Mouse (Mus musculus): Measurements from ENCODE around the gene Pde4d.

Gene Pde4d

DNA sequence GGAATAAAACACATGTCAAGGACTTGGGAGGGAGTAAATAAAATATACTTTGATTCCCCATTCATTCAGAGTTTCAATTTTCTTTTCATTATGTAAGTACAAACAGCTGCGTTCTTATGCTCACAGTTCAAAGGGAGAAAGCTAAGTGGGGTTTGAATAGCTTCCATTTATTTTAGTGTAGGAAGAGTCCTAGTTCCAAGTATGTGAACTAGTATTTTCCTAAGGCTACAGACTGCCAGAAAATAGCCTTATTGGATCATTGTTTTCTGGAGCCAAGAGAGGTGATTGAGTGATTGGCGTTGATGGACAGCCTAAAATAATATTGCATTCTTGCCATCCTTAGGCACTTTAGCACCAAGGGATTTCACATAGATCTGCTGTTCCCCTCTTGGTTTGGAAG is 41.1 kb downstream of the Pde4d start:
- DNase-seq (ENCODE audit: low read depth): no peak

GRCm38 (mm10) chr13:108492886-108493285 is 43.1 kb downstream of the Pde4d start:
- DNase-seq (ENCODE audit: low read depth): no peak

- DNase-seq (ENCODE audit: low read depth): no peak
Observed at GRCm38 (mm10) chr13:108494365-108494764, 44.6 kb downstream of the Pde4d start.

DNA sequence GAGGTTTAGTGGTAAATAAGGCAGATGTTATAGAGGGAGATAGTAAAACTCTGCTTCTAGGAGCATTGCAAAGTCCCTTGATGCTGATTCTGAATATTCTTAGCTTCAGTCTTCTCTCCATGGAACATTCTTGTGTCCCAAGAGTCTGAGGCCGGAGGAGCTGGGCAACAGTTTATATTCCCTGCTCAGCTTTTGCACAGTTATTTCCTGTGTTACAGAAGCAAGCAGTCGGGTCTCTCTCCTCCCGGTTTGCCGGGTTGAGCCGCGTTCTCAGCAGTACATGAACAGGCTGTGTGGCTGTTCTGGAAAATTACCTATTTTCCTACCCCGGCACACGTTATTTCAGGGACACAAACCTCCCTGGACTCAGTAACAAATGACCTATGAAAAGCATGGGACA is 48.0 kb downstream of the Pde4d start:
- no peak for DNase-seq (ENCODE audit: low read depth)

DNA sequence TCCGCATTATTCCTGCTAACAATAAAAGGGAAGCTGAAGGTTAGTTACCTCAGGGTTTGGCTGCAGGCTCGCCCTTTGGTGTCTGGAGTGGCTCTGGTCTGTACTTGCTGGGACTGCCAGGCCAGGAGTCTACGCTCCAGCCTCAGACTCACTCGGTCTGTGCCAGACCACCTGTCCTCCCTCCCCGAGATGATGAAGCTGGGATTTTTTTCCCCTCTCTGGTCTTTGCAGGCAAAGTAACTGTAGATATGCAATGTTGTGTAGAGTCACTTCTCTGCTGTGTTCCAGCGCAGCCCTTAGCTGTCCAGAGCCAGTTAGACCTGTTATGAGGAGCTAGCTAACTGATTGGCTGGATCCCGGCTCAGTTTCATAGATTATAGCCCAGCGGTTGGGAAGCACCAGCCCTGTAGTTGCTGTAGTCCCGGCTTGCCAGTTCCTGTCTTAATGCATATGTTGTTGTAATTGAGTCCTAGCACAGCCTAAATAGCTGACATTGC is 48.5 kb downstream of the Pde4d start:
- DNase-seq (ENCODE audit: low read depth): no peak

GRCm38 (mm10) chr13:108498773-108499313 is 49.1 kb downstream of the Pde4d start:
- no peak for DNase-seq (ENCODE audit: low read depth)

- DNase-seq (ENCODE audit: low read depth): no peak
Observed at GRCm38 (mm10) chr13:108501386-108501785, 51.6 kb downstream of the Pde4d start.

GRCm38 (mm10) chr13:108524548-108524947 is 74.8 kb downstream of the Pde4d start:
- DNase-seq (ENCODE audit: low read depth): no peak

DNA sequence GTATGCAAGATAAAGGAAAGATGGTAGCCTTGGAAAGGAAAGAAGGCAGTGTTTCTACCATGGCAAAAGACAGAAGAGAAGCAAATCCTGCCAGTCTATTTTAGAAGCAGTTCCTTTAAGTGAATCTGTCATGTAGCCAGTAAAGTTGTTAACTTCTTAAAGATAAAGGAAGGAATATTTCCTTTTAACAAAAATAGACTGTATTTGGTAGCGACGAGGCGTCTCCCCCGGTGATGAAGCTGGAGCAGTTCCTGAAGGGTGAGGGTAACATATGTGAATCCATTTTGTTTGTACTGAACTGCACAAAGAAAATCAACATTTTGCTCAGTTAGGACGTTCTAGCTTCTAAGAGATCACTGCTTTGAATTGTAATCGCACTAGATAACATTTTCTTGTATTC is 75.2 kb downstream of the Pde4d start:
- no peak for DNase-seq (ENCODE audit: low read depth)

- DNase-seq (ENCODE audit: low read depth): no peak
Observed at GRCm38 (mm10) chr13:108526258-108527007, 76.7 kb downstream of the Pde4d start.

DNA sequence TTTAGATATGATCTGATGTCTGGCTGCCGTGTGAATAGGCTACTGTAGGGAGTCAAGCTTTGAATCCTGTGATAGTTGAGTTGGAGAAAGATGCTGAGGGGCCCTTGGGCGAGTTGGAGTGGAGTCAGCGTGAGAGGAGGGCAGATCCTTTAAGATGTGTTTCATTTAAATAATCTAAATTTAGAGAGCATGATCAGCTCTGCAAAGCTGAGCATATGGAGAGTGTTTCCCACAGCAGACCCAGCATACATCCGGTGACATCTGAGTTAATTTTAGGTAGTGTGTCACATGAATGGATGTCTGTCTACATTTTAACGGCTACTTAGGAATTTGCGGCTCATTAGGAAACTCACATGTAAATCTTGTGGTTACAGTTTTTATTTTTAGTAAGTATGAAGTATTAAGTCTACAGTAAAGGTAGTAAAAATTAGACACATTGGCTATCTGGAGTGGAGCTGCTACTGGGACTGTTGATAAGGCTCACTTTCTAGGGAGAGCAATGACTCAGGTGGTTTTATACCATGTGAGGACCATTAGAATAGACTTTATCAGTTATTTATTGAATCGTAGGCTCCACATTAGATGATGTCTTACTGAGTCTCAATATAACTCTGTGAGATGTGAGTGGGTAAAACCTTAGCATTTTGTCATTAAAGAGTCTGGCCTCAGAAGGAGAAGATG is 77.5 kb downstream of the Pde4d start:
- no peak for DNase-seq (ENCODE audit: low read depth)

- no peak for DNase-seq (ENCODE audit: low read depth)
Observed at GRCm38 (mm10) chr13:108528343-108528742, 78.6 kb downstream of the Pde4d start.

DNA sequence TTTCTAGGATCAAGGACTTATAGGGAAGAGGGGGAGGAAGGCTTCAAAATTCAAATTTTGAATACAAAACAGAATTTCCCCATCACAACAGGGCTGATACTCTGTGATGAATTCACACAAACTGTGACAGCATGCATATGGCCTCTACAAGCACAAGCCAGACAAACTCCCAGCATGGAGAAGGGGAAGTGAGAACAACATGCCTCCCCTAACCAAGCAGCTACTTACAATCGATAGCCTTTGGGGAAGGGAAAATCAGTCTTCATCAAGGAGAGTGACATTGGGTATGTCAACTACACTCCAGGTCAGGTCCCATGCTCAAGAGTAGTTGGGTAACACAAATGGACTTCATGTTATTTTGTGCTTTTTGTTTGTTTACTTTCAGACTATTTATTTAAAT is 83.1 kb downstream of the Pde4d start:
- no peak for DNase-seq (ENCODE audit: low read depth)

GRCm38 (mm10) chr13:108536436-108536835 is 86.7 kb downstream of the Pde4d start:
- no peak for DNase-seq (ENCODE audit: low read depth)

- no peak for DNase-seq (ENCODE audit: low read depth)
Observed at GRCm38 (mm10) chr13:108536951-108537350, 87.2 kb downstream of the Pde4d start.

GRCm38 (mm10) chr13:108538760-108539369 is 89.1 kb downstream of the Pde4d start:
- no peak for DNase-seq (ENCODE audit: low read depth)

- DNase-seq (ENCODE audit: low read depth): no peak
Observed at GRCm38 (mm10) chr13:108541488-108541887, 91.7 kb downstream of the Pde4d start.

GRCm38 (mm10) chr13:108542342-108542761 is 92.6 kb downstream of the Pde4d start:
- peak; percentile 65 for DNase-seq (ENCODE audit: low read depth)

DNA sequence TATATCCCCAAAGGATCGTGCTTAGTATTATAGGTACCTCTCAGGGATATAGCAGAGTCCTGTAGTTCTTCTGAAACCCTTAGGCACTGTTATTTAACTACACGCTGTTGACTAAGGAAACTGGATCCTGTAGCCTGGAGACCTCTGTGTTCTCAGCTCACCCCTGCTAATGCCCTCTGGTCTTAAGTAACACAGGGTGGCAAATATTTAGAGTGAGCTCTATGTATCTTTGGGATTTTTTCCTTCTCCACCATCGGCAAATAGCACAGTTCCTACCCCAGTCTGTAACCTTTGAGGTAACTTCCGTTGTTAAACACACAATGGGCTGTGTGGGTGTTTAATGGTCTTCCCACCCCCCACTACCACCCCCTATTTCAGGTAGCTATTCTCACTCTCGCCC is 102.5 kb downstream of the Pde4d start:
- DNase-seq (ENCODE audit: low read depth): no peak

DNA sequence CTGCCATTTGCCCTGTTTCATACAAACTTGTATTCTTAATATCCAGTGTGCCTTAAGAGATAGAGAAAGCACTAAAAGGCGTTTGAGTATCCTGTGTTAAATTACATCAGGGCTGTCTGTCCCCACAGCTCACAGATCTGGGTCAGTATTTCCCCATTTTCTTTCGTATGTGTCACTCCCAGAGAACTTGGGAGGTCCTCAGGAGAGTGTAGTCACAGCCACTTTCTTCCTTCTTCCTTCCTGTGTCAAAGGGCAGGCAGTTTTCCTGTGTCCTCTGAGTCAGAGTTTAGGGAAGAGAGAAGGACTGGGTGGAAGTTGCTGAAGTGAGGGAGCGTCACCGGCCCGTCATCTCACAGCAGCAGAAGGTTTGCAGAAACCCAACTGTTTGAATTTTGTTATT is 103.2 kb downstream of the Pde4d start:
- no peak for DNase-seq (ENCODE audit: low read depth)

- no peak for DNase-seq (ENCODE audit: low read depth)
Observed at GRCm38 (mm10) chr13:108554901-108555300, 105.2 kb downstream of the Pde4d start.

- no peak for DNase-seq (ENCODE audit: low read depth)
Observed at GRCm38 (mm10) chr13:108596938-108597337, 147.2 kb downstream of the Pde4d start.

GRCm38 (mm10) chr13:108598673-108599072 is 148.9 kb downstream of the Pde4d start:
- no peak for DNase-seq (ENCODE audit: low read depth)

Data from fibroblast of lung, adult 2 months (primary cell).